Mouse (Mus musculus) neutrophil, adult 5-6 weeks (primary cell): ENCODE results near the gene Sult5a1. TPM values are rescaled to one million over a fixed set of nuclear protein-coding genes. Genes with fewer than 3 reads are reported as not detected.
A peak's percentile ranks its signal among the peaks of the same experiment; 100 is the strongest.
"Not testable (repeated sequence)": the region's sequence is repeated elsewhere in the genome, so short reads cannot be mapped to it uniquely, and the experiment has no call there.

ENCODE experiments used
- ATAC-seq: fragments of 151-379, 151-347 bp; 2 replicates; pipeline ENCODE4 v1.8.0; 2017; ENCODE audit warnings: mild to moderate bottlenecking, moderate TSS enrichment; ENCODE audit not compliant: insufficient number of reproducible peaks, poor library complexity, low FRiP score, severe bottlenecking; ENCODE audit errors: extremely low read depth
- total RNA-seq: library from RNA; stranded (forward); fragments of 200-1000 nt; gene quantifications from 2 replicates; pipeline ENCODE4 v1.2.3, GENCODE M21; 2017

The Sult5a1 gene
- not detected in 2 replicates for total RNA-seq

GRCm38 (mm10) chr8:123157888-123158465 lies at the start of gene Sult5a1:
Gene Sult5a1, minus strand, starts transcription at chr8:123158315.
- no peak for ATAC-seq

- ATAC-seq, result no peak
Observed at GRCm38 (mm10) chr8:123203571-123203970, 45.5 kb upstream of the Sult5a1 start.

- peak; percentile 39; the same call in 1 of the 2 replicates for ATAC-seq
Observed at GRCm38 (mm10) chr8:123202288-123202687, 44.2 kb upstream of the Sult5a1 start.

GRCm38 (mm10) chr8:123199864-123200263 lies 41.7 kb upstream of the Sult5a1 start:
- ATAC-seq, result no peak

- not testable (repeated sequence) for ATAC-seq
Observed at GRCm38 (mm10) chr8:123197016-123197415, 38.9 kb upstream of the Sult5a1 start.

- no peak for ATAC-seq
Observed at GRCm38 (mm10) chr8:123193771-123194170, 35.7 kb upstream of the Sult5a1 start.

GRCm38 (mm10) chr8:123191908-123192307 lies 33.8 kb upstream of the Sult5a1 start:
- no peak for ATAC-seq

- ATAC-seq, result no peak
Observed at GRCm38 (mm10) chr8:123190678-123191077, 32.6 kb upstream of the Sult5a1 start.

GRCm38 (mm10) chr8:123188841-123189240 lies 30.7 kb upstream of the Sult5a1 start:
- no peak for ATAC-seq

- ATAC-seq, result no peak
Observed at GRCm38 (mm10) chr8:123188006-123188405, 29.9 kb upstream of the Sult5a1 start.

GRCm38 (mm10) chr8:123185566-123186409 lies 27.7 kb upstream of the Sult5a1 start, which contains the start of gene Dpep1:
Gene Dpep1, plus strand, starts transcription at chr8:123186242.
- no peak for ATAC-seq

GRCm38 (mm10) chr8:123181391-123181790 lies 23.3 kb upstream of the Sult5a1 start:
- ATAC-seq, result no peak

- no peak for ATAC-seq
Observed at GRCm38 (mm10) chr8:123156070-123156773, 1.9 kb downstream of the Sult5a1 start.

- no peak for ATAC-seq
Observed at GRCm38 (mm10) chr8:123155177-123155576, 2.9 kb downstream of the Sult5a1 start.

- ATAC-seq, result no peak
Observed at GRCm38 (mm10) chr8:123150737-123151171, 7.4 kb downstream of the Sult5a1 start.

- no peak for ATAC-seq
Observed at GRCm38 (mm10) chr8:123146390-123146789, 11.7 kb downstream of the Sult5a1 start.

GRCm38 (mm10) chr8:123145279-123145678 lies 12.8 kb downstream of the Sult5a1 start:
- no peak for ATAC-seq

- no peak for ATAC-seq
Observed at GRCm38 (mm10) chr8:123141741-123142462, 16.2 kb downstream of the Sult5a1 start.

GRCm38 (mm10) chr8:123138741-123139140 lies 19.4 kb downstream of the Sult5a1 start:
- ATAC-seq, result no peak
